ENCODE assay signal across 31 mouse cellular contexts in the genomic region with DNA sequence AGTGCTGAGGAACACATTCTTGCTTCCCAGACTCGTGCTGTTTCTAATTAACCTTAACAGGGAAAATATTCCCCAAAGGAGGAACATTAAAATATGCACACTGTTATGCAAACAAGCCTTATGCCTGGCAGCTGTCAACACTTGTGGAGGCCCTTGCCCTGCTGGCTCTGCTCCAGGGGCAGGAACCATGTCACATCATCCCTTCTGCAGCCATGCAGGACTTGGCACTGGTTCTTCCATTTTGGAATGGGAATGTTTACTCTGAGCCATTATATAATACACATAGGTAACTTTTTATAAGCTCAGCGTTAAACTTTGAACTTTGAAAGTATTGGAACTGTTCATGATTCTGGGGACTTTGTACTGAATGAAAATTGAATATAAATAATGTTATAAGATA. TPM values are rescaled to one million over a fixed set of nuclear protein-coding genes. Genes with fewer than 3 reads are reported as not detected.
DNase-seq lines count a peak whose midpoint lies in the region; ATAC-seq and TF ChIP-seq lines count a peak whose summit lies in the region.
"Had no signal": no experiment of that assay in that cellular context is flagged by ENCODE, and none has a peak within 500 bp of the region (broad histone marks: within the 10 kb centered on the region; RNA-seq: fewer than 3 reads in every experiment).

No protein-coding gene starts in this region.

- no peak for TF ChIP-seq POLR2A in brain, embryonic 14.5 days (IDR thresholded peaks at IDR 0.05; ENCODE audit: borderline replicate concordance, extremely low read depth, insufficient read depth, insufficient read length, poor library complexity, severe bottlenecking)

- H3K36me3 ChIP-seq in kidney, embryonic 16.5 days (ENCODE audit: insufficient read depth, low read length) = no peaks in the 10 kb centered on the region
- H3K36me3 ChIP-seq: forebrain, embryonic 10.5 days; heart, embryonic 12.5 days; heart, embryonic 15.5 days; hindbrain, embryonic 10.5 days; hindbrain, embryonic 13.5 days had no signal

- H3K4me3 ChIP-seq in kidney, embryonic 16.5 days (ENCODE audit: low read length) = no peak overlapping the region
- H3K4me3 ChIP-seq: forebrain, embryonic 10.5 days; forebrain, embryonic 13.5 days; heart, embryonic 12.5 days; heart, embryonic 15.5 days; hindbrain, embryonic 10.5 days; hindbrain, embryonic 13.5 days had no signal

- no peak overlapping the region for H3K9ac ChIP-seq in kidney, embryonic 16.5 days (replicated peaks; ENCODE audit: low read length)
- H3K9ac ChIP-seq: forebrain, embryonic 13.5 days; heart, embryonic 12.5 days; heart, embryonic 15.5 days; hindbrain, embryonic 13.5 days had no signal

- ATAC-seq in kidney, embryonic 16.5 days (ENCODE audit: low FRiP score, low TSS enrichment) = no peak
- ATAC-seq: activated CD4-positive, CD25-positive, alpha-beta regulatory T cell, adult 4 months; forebrain, embryonic 13.5 days; forebrain, embryonic 16.5 days; hindbrain, embryonic 16.5 days had no signal

- no peak for TF ChIP-seq CTCF in brain, embryonic 14.5 days (IDR thresholded peaks at IDR 0.05; ENCODE audit: borderline replicate concordance, extremely low read depth, insufficient read depth, insufficient read length)

- H3K27me3 ChIP-seq in kidney, embryonic 16.5 days (ENCODE audit: insufficient read depth, low read length) = no peaks in the 10 kb centered on the region
- H3K27me3 ChIP-seq: forebrain, embryonic 13.5 days; heart, embryonic 12.5 days; heart, embryonic 15.5 days; hindbrain, embryonic 13.5 days had no signal

- H3K27ac ChIP-seq in kidney, embryonic 16.5 days (ENCODE audit: low read length) = no peak overlapping the region
- H3K27ac ChIP-seq: forebrain, embryonic 10.5 days; forebrain, embryonic 13.5 days; heart, embryonic 15.5 days; hindbrain, embryonic 10.5 days; hindbrain, embryonic 13.5 days had no signal

- WGBS in kidney, embryonic 16.5 days = 83% methylated on average over 2 of the region's 2 CpGs

- no peaks in the 10 kb centered on the region for H3K9me3 ChIP-seq in kidney, embryonic 16.5 days (ENCODE audit: low read length)

- DNase-seq in cerebellum, postnatal 10 days = peak; percentile 28 to 44
- no peak for DNase-seq in cerebellum, postnatal 25 days
- peak; percentile 5 for DNase-seq in kidney, adult 18-20 months
- no peak for DNase-seq in kidney, postnatal 10 days
- DNase-seq in kidney, adult 9 months = peak; percentile 19
- peak; percentile 27 for DNase-seq in brain, embryonic 14.5 days (ENCODE audit: low read depth)
- no peak for DNase-seq in adrenal gland, postnatal 36 days
- DNase-seq: adrenal gland, postnatal 25 days; cerebellum, adult 11 months; cerebellum, adult 2 months; cerebellum, adult 9-11 months; gastrocnemius, postnatal 10 days; gastrocnemius, postnatal 36 days; heart, postnatal 10 days; heart, postnatal 36 days had no signal

- H3K4me2 ChIP-seq in kidney, embryonic 16.5 days (replicated peaks; ENCODE audit: low read depth, low read length) = no peak overlapping the region
- H3K4me2 ChIP-seq: forebrain, embryonic 13.5 days; heart, embryonic 12.5 days; heart, embryonic 15.5 days; hindbrain, embryonic 13.5 days had no signal

- H3K4me1 ChIP-seq in kidney, embryonic 16.5 days (ENCODE audit: insufficient read depth, low read length) = no peaks in the 10 kb centered on the region
- H3K4me1 ChIP-seq: forebrain, embryonic 10.5 days; forebrain, embryonic 13.5 days; heart, embryonic 15.5 days; hindbrain, embryonic 10.5 days; hindbrain, embryonic 13.5 days had no signal

RNA-seq across cellular contexts. Expression of a gene that starts 18.5 kb away (rescaled TPM):
- not detected in 2 replicates for polyA plus RNA-seq in kidney, embryonic 16.5 days (2015; fragmentation: Nextera tagmentation; extraction: Ambion mirVana)
- not detected in 2 replicates for polyA plus RNA-seq in brain, embryonic 14.5 days (2012; rRNA removed)
- not detected for total RNA-seq in adrenal gland, postnatal 36 days (2021)
- total RNA-seq: adrenal gland, adult 8-10 months; adrenal gland, postnatal 25 days; ES-E14; gastrocnemius, adult 18-20 months; gastrocnemius, postnatal 10 days; gastrocnemius, postnatal 36 days; granulocyte monocyte progenitor cell, adult 5-6 weeks; heart, postnatal 10 days; heart, postnatal 36 days had no signal
- polyA plus RNA-seq: activated CD4-positive, CD25-positive, alpha-beta regulatory T cell, adult 4 months; cerebellum, adult 2 months; embryonic facial prominence, embryonic 11.5 days; embryonic facial prominence, embryonic 14.5 days; forebrain, embryonic 10.5 days; forebrain, embryonic 13.5 days; forebrain, embryonic 16.5 days; heart, embryonic 12.5 days; heart, embryonic 15.5 days; hindbrain, embryonic 10.5 days; hindbrain, embryonic 13.5 days; hindbrain, embryonic 16.5 days had no signal

Comparison
In these comparisons a context has a peak if more than half of its experiments do, and no peak if none do; other contexts are left out.
1. DNase-seq: peak in cerebellum, postnatal 10 days (2 of 2), kidney, adult 18-20 months (single experiment), kidney, adult 9 months (single experiment) and brain, embryonic 14.5 days (single experiment); none in cerebellum, postnatal 25 days (0 of 2), kidney, postnatal 10 days (single experiment) and adrenal gland, postnatal 36 days (0 of 2).